Mouse (Mus musculus) CH12F3 (cell line): Measurements from ENCODE around the gene Cdh23.
"Not testable (repeated sequence)": the region's sequence is repeated elsewhere in the genome, so short reads cannot be mapped to it uniquely, and the experiment has no call there.

Source experiments
- in situ Hi-C: fragments of 300-500 bp; cut with MboI; formaldehyde crosslinking; loops from 2 replicates; pipeline ENCODE4 v1.14.3; 2020; ENCODE audit warnings: low sequenced_read_pairs

Cdh23 gene

GRCm38 (mm10) chr10:60696390-60696789, at the start of gene Cdh23:
TSS of gene Cdh23 (minus strand) at chr10:60696490.
- in situ Hi-C loops: no loop called here

- in situ Hi-C loops: no loop called here
Observed at GRCm38 (mm10) chr10:60744543-60745290, 48.4 kb upstream of the Cdh23 start.

DNA sequence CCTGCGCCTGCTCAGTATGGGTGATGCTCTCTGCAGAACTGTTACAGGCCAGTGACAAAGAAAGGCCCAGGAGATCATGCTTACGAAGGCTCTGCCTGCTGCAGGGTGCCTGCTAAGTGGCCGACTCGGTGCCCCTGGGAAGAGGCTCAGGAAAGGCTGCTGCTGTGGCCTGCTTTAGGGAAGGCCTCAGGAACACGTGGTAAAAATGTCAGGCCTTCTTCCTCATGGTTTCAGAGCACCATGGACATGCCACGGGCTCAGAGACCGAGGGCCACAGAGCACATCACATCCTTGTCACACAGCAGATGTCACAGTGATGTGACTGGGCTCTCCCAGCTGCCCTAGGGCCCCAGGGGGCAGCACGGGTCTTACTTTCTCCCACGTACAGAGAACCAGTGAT, 47.4 kb upstream of the Cdh23 start:
- in situ Hi-C loops: no loop called here

GRCm38 (mm10) chr10:60742942-60743341, 46.7 kb upstream of the Cdh23 start:
- in situ Hi-C loops: no loop called here

- in situ Hi-C loops: not testable (repeated sequence)
Observed at GRCm38 (mm10) chr10:60742296-60742695, 46.0 kb upstream of the Cdh23 start.

- in situ Hi-C loops: no loop called here
Observed at GRCm38 (mm10) chr10:60741435-60741834, 45.1 kb upstream of the Cdh23 start.

GRCm38 (mm10) chr10:60739619-60740363, 43.5 kb upstream of the Cdh23 start:
- in situ Hi-C loops: loop anchor here (5.0 kb wide), 1 partner anchor 37 kb away; no protein-coding TSS in a partner anchor

DNA sequence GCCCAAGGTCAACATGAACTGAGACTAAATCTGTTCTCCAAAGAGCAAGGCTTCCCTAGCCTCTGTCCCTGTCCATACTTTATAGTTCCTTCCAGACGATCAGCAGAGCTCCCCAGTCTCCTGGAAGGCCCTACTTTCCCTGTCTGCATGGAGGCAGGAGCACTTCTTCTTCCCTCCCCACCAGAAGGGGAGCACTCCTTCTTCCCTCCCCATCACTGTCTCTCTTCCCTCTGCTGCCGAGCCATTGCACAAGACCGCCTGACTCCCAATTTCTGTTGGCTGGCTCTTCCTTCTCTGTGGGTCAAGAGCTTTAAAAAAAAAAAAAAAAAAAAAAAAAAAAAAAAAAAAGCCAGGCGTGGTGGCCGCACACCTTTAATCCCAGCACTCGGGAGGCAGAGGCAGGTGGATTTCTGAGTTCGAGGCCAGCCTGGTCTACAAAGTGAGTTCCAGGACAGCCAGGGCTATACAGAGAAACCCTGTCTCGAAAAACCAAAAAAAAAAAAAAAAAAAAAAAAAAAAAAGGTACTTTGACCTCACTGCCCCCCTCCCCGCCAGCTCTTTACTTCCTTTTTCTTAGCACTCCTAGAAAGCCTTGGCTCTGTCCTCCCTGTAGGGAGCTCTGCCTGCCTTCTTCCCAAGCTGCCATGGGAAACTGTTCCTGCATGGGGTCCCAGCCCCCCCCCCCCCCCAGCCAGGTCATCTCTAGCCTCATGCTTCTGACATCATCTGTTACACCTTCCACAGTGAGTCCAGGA, 41.8 kb upstream of the Cdh23 start:
- in situ Hi-C loops: loop anchor here (5.0 kb wide), 1 partner anchor 36 kb away; no protein-coding TSS in a partner anchor

- in situ Hi-C loops: loop anchor here (5.0 kb wide), 1 partner anchor 35 kb away; no protein-coding TSS in a partner anchor
Observed at GRCm38 (mm10) chr10:60737169-60737728, 41.0 kb upstream of the Cdh23 start.

DNA sequence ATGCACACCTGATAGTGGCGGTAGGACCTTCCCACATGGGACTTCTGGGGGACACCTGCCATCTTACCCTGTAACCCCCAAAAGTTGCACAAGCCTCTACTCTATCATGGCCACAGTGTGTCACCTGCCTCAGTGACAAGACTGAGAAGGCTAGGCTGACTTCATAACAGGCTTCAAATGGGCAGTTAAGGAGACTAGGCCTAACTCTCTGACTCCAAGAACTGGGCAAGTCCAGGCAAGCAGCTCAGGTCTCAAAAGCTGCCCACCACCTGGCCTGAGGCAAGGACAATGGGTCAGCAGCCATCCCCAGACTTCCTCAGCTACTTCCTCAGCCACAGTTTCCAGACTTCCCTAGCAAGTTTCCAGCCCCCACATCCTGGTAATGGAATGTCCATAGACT, 39.4 kb upstream of the Cdh23 start:
- in situ Hi-C loops: loop anchor here (5.0 kb wide), 1 partner anchor 33 kb away; no protein-coding TSS in a partner anchor

- in situ Hi-C loops: no loop called here
Observed at GRCm38 (mm10) chr10:60733471-60733870, 37.2 kb upstream of the Cdh23 start.

DNA sequence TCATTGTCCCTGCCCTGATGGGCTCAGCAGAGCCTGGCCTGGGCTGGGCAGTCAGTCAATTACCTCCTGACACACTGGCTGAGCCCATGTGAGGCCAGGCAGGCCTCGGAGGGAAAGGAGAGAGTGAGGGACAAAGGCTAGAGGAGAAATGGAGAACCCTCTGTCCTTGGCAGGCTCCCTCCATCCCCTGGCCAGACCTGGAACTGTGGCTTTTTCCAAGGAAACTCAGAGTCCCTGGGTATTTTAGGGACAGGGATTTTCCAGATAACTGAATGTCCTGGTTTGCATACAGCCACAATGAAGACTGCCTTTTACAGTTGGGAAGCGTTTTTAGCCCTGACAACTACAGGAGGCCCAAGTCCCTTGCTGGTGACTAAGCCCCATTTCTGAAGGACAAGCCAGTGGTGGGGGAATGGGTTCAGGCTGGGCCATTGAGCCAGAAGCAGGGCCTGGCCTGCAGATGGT, 36.1 kb upstream of the Cdh23 start:
- in situ Hi-C loops: no loop called here

- in situ Hi-C loops: no loop called here
Observed at GRCm38 (mm10) chr10:60731742-60732141, 35.5 kb upstream of the Cdh23 start.

DNA sequence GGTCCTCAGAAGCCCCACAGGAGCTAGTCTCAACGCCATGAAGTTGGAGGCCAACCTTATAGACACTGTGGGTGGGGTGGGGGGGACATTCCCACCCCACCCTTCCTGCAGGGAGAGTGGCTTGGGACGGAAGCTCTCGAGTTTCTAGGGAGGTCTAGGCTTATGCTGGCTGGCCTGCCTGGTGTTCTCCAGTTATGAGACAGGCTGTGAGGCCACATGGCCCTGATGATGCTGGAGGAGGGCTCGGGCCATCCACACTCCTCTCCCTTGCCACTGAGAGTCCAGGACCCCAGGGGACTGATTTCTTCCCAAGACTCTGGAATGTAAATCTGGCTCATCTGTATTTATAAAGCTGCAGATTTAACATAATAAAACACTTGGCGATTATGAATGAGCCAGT, 31.0 kb upstream of the Cdh23 start:
- in situ Hi-C loops: no loop called here

DNA sequence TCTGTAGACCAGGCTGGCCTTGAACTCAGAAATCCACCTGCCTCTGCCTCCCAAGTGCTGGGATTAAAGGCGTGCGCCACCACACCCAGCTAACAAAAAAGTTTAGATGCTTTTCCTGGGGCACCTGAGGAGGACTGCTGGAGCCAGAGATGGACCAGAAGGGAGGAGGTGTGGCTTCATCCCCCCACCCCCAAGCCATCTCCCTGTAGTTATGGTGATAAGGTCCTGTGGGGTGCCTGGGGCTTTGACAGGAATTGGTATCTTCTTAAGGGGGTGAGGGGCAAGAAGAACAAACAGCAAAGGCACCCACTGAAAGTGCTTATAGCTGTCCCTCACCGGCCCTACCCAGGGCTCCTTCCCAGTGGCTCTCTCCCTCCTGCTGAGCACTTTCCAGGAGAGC, 30.6 kb upstream of the Cdh23 start:
- in situ Hi-C loops: no loop called here

GRCm38 (mm10) chr10:60724496-60724895, 28.2 kb upstream of the Cdh23 start:
- in situ Hi-C loops: no loop called here

DNA sequence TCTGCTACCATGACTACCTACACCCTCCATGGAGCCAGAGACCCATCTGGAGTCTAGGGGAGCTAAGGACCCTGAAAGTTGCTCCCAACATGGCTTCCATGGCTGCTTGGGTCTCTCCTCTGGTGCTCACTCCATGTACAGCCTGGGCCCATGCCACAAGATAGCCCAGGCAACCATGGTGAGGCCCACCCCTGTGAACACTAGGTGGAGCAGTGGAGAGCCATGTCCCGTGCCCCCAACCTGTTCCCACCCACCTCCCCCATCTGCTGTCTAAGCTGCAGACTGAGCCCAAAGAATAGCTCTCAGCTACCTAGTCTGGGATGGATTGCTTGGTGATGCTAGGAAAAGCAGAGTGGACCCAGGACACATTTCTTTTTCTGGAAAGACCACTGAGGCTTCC, 27.1 kb upstream of the Cdh23 start:
- in situ Hi-C loops: no loop called here

- in situ Hi-C loops: no loop called here
Observed at GRCm38 (mm10) chr10:60721640-60722039, 25.4 kb upstream of the Cdh23 start.

DNA sequence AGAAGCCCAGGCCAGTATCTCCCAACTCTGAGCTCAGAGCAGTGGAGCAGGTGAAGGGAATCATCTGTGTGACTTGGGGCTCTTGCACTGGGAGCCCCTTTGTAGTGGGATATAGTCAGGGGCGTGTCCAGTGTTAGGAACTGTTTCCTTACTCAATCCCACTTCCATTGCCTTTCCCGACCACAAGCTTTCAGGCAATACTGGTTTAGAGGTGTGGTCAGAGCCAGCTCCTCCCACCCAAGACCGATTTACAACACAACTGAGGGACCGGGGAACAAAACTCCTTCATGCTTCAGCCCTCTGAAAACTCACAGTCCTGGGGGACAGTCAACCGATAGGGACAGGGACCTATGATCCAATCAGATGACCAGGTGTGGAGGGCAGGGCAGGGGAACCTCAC, 24.2 kb upstream of the Cdh23 start:
- in situ Hi-C loops: no loop called here

DNA sequence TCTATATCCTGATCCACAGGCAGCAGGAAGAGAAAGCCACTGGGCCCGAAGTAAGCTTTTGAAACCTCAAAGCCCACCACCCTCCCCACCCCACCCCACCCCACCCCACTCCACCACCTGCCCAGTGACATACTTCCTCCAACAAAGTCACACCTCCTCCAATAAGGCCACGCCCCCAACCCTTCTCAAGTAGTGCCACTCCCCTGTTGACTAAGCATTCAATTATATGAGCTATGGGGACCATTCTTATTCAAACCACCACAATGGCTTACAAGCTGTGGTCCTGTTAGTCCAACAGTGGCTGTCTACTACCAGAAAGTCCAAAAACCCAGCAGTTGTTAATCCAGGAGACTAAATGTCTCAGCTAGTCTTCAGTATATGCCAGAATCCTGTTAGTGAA, 22.2 kb upstream of the Cdh23 start:
- in situ Hi-C loops: no loop called here

DNA sequence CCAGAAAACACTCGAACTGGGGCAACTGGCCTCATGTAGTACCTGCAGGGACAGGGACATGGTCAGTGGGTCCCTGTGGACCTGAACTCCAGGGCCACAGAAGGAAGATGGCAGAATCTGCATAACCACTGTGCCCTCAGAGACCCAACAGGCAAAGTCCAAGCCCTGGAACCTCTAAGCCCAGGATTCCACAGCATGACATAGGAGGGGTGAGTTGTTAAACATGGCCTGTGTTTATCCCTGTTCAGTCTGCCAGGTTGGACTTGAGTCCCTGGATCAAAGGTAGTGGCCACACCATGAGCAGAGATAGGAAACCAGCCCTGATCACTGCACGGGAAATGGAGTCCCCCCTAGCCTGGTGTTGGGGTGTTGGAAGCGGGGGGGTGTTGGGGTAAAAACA, 20.2 kb upstream of the Cdh23 start:
- in situ Hi-C loops: no loop called here
